Mouse (Mus musculus): Measurements from ENCODE around the gene Pmm1. TPM values are rescaled to one million over a fixed set of nuclear protein-coding genes. Genes with fewer than 3 reads are reported as not detected.
A peak's percentile ranks its signal among the peaks of the same experiment; 100 is the strongest.

The Pmm1 gene
- total and polyA plus RNA-seq, 3 experiments, result 51.8 to 140 (median 128) TPM

- dilution Hi-C loops (cut with MboI; ENCODE audit: extremely low pct_ligation_motif_present, extremely low pct_unique_long_range_greater_than_20kb, low sequenced_read_pairs), result no loop called here
- H3K27ac ChIP-seq (ENCODE audit: insufficient read depth, low read depth), result no peak overlapping the region
These were observed 1.8 kb downstream of the Pmm1 start for GRCm38 (mm10) chr15:81958906-81959305.

GRCm38 (mm10) chr15:81957598-81957997 lies 3.1 kb downstream of the Pmm1 start:
- in situ Hi-C loops (cut with MboI; ENCODE audit: low pct_ligation_motif_present, low pct_unique_long_range_greater_than_20kb, low sequenced_read_pairs), result no loop called here
- Histone ChIP-seq H3K4me3 (replicated peaks in 1 of 3; ENCODE audit: low read depth in 2 of 3, low read length in 2 of 3, poor library complexity in 1 of 3) (no peak overlapping the region), H3K36me3 (replicated peaks in 1 of 2; ENCODE audit: control insufficient read depth in 1 of 2, insufficient read depth in 1 of 2, low read length in 1 of 2) (peaks cover 40 to 60% of the 10 kb centered on the region in 2 experiments), H3K9ac (ENCODE audit: insufficient read depth, low read depth) (no peak overlapping the region), H3K79me2 (replicated peaks; ENCODE audit: control insufficient read depth, extremely low read depth, insufficient read depth, poor library complexity, severe bottlenecking) (peaks cover 18% of the 10 kb centered on the region), H3K27ac (ENCODE audit: insufficient read depth, low read depth) (no peak overlapping the region), H3K27me3 (replicated peaks) (no peaks in the 10 kb centered on the region), H3K4me1 (ENCODE audit: control insufficient read depth in 1 of 2, insufficient read depth in 2 of 2) (peaks cover 0 to 22% of the 10 kb centered on the region in 2 experiments; a peak in 2 of 4 replicates), H3K9me3 (replicated peaks; ENCODE audit: low read length) (no peaks in the 10 kb centered on the region), H3K4me2 (ENCODE audit: insufficient read depth, low read depth, poor library complexity, severe bottlenecking) (no peak overlapping the region)
- dilution Hi-C loops (cut with MboI; ENCODE audit: extremely low pct_ligation_motif_present, extremely low pct_unique_long_range_greater_than_20kb, low sequenced_read_pairs), result no loop called here
- DNase-seq (ENCODE audit: extremely low read depth), result no peak
- TF ChIP-seq MAFK (IDR thresholded peaks at IDR 0.05; ENCODE audit: insufficient replicate concordance, low read length), result no peak
- no peak for TF ChIP-seq SIN3A (IDR thresholded peaks at IDR 0.05; ENCODE audit: low read length)
- TF ChIP-seq UBTF (IDR thresholded peaks at IDR 0.05; ENCODE audit: low read depth, low read length), result no peak

More at GRCm38 (mm10) chr15:81958906-81959305, 1.8 kb downstream of the Pmm1 start:
- TF ChIP-seq KAT2A (IDR thresholded peaks at IDR 0.05; ENCODE audit: insufficient replicate concordance, low read length), result no peak
- no peak for TF ChIP-seq RCOR1 (conservative IDR thresholded peaks at IDR 0.05; ENCODE audit: low read depth, low read length)
- no peak for TF ChIP-seq JUN (IDR thresholded peaks at IDR 0.05; ENCODE audit: insufficient read depth, low read depth, low read length)
- no peak for TF ChIP-seq EP300 (IDR thresholded peaks at IDR 0.05; ENCODE audit: low read length)
- TF ChIP-seq ZC3H11A (IDR thresholded peaks at IDR 0.05; ENCODE audit: low read depth, low read length), result no peak
- no peak for TF ChIP-seq MAX (IDR thresholded peaks at IDR 0.05; ENCODE audit: low read length)
- TF ChIP-seq SIN3A (IDR thresholded peaks at IDR 0.05; ENCODE audit: low read length), result no peak
- no peak for TF ChIP-seq MEF2A (IDR thresholded peaks at IDR 0.05; ENCODE audit: borderline replicate concordance, low read depth, low read length)
- DNase-seq (ENCODE audit: extremely low read depth), result no peak
- peaks cover 18% of the 10 kb centered on the region for H3K79me2 ChIP-seq (replicated peaks; ENCODE audit: control insufficient read depth, extremely low read depth, insufficient read depth, poor library complexity, severe bottlenecking)
- peaks cover 0 to 22% of the 10 kb centered on the region in 2 experiments; a peak in 2 of 4 replicates for H3K4me1 ChIP-seq (ENCODE audit: control insufficient read depth in 1 of 2, insufficient read depth in 2 of 2)
- H3K4me3 ChIP-seq (replicated peaks in 1 of 3; ENCODE audit: low read depth in 2 of 3, low read length in 2 of 3, poor library complexity in 1 of 3), result no peak overlapping the region
- peak overlapping the region; percentile 11; the same call in 1 of the 2 replicates for H3K9ac ChIP-seq (ENCODE audit: insufficient read depth, low read depth)
- no peaks in the 10 kb centered on the region for H3K27me3 ChIP-seq (replicated peaks)
- H3K9me3 ChIP-seq (replicated peaks; ENCODE audit: low read length), result no peaks in the 10 kb centered on the region
- H3K4me2 ChIP-seq (ENCODE audit: insufficient read depth, low read depth, poor library complexity, severe bottlenecking), result no peak overlapping the region; the same call in 1 of the 2 replicates
- in situ Hi-C loops (cut with MboI; ENCODE audit: low pct_ligation_motif_present, low pct_unique_long_range_greater_than_20kb, low sequenced_read_pairs), result no loop called here
- peaks cover 30 to 48% of the 10 kb centered on the region in 2 experiments for H3K36me3 ChIP-seq (replicated peaks in 1 of 2; ENCODE audit: control insufficient read depth in 1 of 2, insufficient read depth in 1 of 2, low read length in 1 of 2)

DNA sequence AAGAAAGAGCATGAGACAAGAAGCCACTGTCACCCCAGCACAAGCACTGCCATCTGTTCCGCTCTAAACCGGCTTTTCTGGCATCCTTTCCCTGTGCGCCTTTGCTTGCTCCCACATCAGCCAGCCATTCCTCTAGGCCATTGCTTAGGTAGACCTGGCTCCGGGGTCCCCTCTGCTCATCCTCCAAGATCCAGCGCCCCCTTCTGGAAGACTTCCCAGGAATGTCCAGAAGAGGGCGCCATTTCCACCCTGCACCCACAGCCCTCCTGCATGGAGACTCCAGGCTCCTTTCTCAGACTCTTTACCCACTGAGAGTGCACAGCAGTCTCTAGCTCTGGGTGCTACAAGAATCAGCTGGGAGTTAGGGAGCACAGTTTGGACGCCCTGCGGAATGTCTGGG lies 4.3 kb downstream of the Pmm1 start:
- peak; percentile 57 for DNase-seq (ENCODE audit: extremely low read depth)
- H3K27ac ChIP-seq (ENCODE audit: insufficient read depth, low read depth), result no peak overlapping the region
- no peak overlapping the region for H3K4me2 ChIP-seq (ENCODE audit: insufficient read depth, low read depth, poor library complexity, severe bottlenecking)
- H3K79me2 ChIP-seq (replicated peaks; ENCODE audit: control insufficient read depth, extremely low read depth, insufficient read depth, poor library complexity, severe bottlenecking), result peaks cover 18% of the 10 kb centered on the region
- H3K9ac ChIP-seq (ENCODE audit: insufficient read depth, low read depth), result no peak overlapping the region
- no peak overlapping the region for H3K4me3 ChIP-seq (replicated peaks in 1 of 3; ENCODE audit: low read depth in 2 of 3, low read length in 2 of 3, poor library complexity in 1 of 3)
- in situ Hi-C loops (cut with MboI; ENCODE audit: low pct_ligation_motif_present, low pct_unique_long_range_greater_than_20kb, low sequenced_read_pairs) (no loop called here), dilution Hi-C loops (cut with MboI; ENCODE audit: extremely low pct_ligation_motif_present, extremely low pct_unique_long_range_greater_than_20kb, low sequenced_read_pairs) (no loop called here)
- no peaks in the 10 kb centered on the region for H3K9me3 ChIP-seq (replicated peaks; ENCODE audit: low read length)
- H3K4me1 ChIP-seq (ENCODE audit: control insufficient read depth in 1 of 2, insufficient read depth in 2 of 2), result peaks cover 0 to 20% of the 10 kb centered on the region in 2 experiments; a peak in 2 of 4 replicates
- H3K36me3 ChIP-seq (replicated peaks in 1 of 2; ENCODE audit: control insufficient read depth in 1 of 2, insufficient read depth in 1 of 2, low read length in 1 of 2), result peaks cover 51 to 72% of the 10 kb centered on the region in 2 experiments
- H3K27me3 ChIP-seq (replicated peaks), result no peaks in the 10 kb centered on the region
- TF ChIP-seq TCF12 (IDR thresholded peaks at IDR 0.05; ENCODE audit: low read depth, low read length) (no peak), SMC3 (IDR thresholded peaks at IDR 0.05; ENCODE audit: low read depth, low read length) (peak; percentile 83), EP300 (IDR thresholded peaks at IDR 0.05; ENCODE audit: low read length) (no peak), UBTF (IDR thresholded peaks at IDR 0.05; ENCODE audit: low read depth, low read length) (no peak), HCFC1 (IDR thresholded peaks at IDR 0.05; ENCODE audit: low read depth, low read length) (no peak), CTCF (conservative IDR thresholded peaks at IDR 0.05 in 1 of 2, IDR thresholded peaks at IDR 0.05 in 1 of 2; ENCODE audit: low read depth in 2 of 2, low read length in 2 of 2) (peak; percentile 69 to 100), GABPA (IDR thresholded peaks at IDR 0.05; ENCODE audit: insufficient replicate concordance, low read depth, low read length) (no peak), NELFE (IDR thresholded peaks at IDR 0.05; ENCODE audit: low read depth, low read length) (no peak; the same call in 1 of the 2 replicates), ZKSCAN1 (IDR thresholded peaks at IDR 0.05; ENCODE audit: borderline replicate concordance, low read depth, low read length) (no peak), IRF4 (IDR thresholded peaks at IDR 0.05; ENCODE audit: low read depth, low read length) (no peak), RAD21 (IDR thresholded peaks at IDR 0.05; ENCODE audit: low read depth, low read length) (peak; percentile 52), MXI1 (IDR thresholded peaks at IDR 0.05; ENCODE audit: low read depth, low read length) (no peak), USF2 (conservative IDR thresholded peaks at IDR 0.05; ENCODE audit: low read depth, low read length) (no peak), E2F4 (IDR thresholded peaks at IDR 0.05; ENCODE audit: insufficient replicate concordance, low read depth, low read length) (no peak), NRF1 (IDR thresholded peaks at IDR 0.05; ENCODE audit: low read depth, low read length) (no peak), PAX5 (IDR thresholded peaks at IDR 0.05; ENCODE audit: low read length) (no peak), CHD2 (IDR thresholded peaks at IDR 0.05; ENCODE audit: low read length) (no peak), MAZ (IDR thresholded peaks at IDR 0.05; ENCODE audit: low read depth, low read length) (no peak)
